Mouse (Mus musculus): Measurements from ENCODE around the gene H2-Ab1.

Gene H2-Ab1

DNA sequence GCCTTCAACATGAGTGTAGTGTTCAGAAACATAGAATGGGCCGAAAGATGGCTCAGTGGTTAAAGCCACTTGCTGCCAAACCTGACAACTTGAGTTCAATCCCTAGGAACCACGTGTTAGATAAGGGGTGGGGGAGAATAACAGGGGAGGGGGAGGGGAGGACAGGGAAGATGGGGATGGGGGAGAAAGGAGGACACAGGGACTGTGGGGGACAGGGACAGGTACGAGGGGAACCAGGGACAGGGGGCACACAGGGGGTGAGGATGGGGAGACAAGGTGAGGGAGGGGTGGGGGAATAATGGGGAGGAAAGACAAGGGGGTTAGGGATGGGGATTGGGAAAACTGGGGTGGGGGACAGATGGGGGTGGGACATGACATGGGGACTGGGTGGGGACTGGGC lies 17.1 kb upstream of the H2-Ab1 start:
- no peak for DNase-seq

DNA sequence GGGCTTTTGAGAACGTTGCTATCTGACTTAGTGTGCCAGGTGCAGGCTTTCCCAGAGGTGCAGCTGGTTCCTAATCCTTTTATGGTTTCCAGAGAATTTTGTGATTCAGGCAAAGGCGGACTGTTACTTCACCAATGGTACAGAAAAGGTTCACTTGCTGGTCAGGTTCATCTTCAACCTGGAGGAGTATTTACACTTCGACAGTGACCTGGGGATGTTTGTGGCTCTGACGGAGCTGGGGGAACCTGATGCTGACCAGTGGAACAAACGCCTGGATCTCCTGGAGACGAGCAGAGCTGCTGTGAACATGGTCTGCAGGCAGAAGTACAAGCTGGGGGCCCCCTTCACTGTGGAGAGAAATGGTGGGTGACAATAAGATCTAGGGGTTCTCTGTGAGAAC lies 16.6 kb upstream of the H2-Ab1 start:
- no peak for DNase-seq

- no peak for DNase-seq
Observed at GRCm38 (mm10) chr17:34244656-34245055, 12.8 kb upstream of the H2-Ab1 start.

- DNase-seq = no peak
Observed at GRCm38 (mm10) chr17:34247047-34247446, 10.4 kb upstream of the H2-Ab1 start.

DNA sequence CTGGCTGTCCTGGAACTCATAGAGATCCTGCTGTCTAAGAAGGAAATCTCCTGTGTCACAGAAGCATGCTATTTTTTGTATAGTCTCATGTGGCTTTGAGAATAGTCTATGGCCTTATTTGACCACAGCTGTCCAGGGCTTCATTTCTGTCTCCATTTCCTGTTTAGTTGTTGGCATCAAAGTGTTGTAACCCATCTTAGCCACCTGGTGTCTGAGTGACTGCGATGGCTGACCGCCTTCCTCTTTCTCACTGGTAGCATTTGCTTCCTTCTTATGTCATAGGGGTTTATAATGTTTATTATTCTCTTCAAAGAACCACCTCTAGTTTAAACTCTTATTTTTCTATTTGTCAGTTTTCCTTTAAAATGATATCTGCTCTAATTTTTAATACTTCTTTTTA lies 8.7 kb upstream of the H2-Ab1 start:
- no peak for DNase-seq

- DNase-seq = no peak
Observed at GRCm38 (mm10) chr17:34249361-34249760, 8.1 kb upstream of the H2-Ab1 start.

DNA sequence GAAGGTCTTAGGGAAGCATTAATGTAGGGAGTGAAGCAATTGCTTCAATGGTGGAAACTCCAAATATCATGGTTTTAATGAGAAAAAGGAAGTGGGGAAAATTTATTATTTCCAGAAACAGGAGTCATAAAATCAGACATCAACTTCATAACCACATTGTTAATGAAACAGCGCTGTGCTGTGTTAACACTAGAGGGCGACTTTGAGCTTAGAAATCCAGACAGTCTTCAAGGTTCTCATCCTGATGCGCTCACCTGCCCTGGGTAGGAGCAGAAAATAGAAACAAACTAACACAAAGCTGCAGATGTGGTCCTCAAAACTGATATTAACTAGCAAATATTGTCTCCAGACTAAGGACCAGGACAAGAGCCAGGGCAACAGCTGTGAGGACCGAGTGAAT lies 7.6 kb upstream of the H2-Ab1 start:
- peak; percentile 23 for DNase-seq

GRCm38 (mm10) chr17:34251666-34252065 lies 5.8 kb upstream of the H2-Ab1 start:
- no peak for DNase-seq

GRCm38 (mm10) chr17:34256501-34256900 lies 988 bp upstream of the H2-Ab1 start:
- no peak for DNase-seq

DNA sequence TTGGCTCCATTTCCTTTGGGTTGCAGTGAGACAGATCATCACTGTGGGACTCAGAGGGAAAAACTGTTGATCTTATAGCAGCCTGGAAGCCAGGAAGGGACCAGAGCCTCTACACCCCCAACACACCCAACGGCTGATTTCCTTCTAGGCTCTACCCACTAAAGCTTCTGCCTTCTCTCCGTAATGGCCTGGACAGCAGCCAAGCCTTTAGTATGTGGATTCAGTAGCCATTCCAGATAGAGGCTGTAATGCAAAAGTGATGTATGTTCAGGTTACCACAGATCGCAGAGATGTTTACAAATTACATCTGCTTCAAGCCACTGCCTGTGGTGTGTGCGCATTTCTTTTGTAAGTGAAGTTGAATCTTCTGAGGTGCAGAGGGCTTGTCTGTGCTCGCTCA lies 3.1 kb downstream of the H2-Ab1 start:
- no peak for DNase-seq

DNA sequence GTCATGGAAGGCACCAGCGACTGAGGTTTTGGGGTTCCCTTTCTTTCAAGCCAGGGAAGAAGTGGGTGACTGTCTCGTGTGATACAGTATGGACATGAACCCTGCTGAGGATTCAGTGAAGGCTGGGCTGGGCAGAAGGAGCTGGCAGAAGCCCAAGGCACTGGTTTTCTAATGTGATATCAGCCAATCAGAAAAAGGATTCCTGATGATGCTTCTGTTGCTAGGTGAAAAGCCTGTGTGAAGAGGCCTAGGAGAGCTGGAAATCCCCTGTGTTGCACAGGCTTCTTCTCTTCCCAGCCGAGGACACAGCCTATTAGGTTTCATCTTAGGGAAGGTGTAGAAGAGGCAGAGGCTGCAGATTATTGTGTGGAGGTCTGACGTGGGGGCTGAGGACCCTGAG lies 4.0 kb downstream of the H2-Ab1 start:
- DNase-seq = peak; percentile 19

DNA sequence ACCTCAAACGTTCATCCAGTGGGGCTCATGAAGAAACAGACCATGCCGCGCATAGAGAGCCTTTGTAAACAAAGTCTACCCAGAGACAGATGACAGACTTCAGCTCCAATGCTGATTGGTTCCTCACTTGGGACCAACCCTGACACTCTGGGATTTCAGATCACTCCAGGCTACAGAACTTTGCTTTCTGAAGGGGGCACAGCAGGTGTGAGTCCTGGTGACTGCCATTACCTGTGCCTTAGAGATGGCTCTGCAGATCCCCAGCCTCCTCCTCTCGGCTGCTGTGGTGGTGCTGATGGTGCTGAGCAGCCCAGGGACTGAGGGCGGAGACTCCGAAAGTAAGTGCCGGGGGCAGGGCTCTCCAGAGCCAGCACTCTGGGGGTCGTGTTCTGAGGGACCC lies 5.6 kb downstream of the H2-Ab1 start:
- peak; percentile 56 for DNase-seq

DNA sequence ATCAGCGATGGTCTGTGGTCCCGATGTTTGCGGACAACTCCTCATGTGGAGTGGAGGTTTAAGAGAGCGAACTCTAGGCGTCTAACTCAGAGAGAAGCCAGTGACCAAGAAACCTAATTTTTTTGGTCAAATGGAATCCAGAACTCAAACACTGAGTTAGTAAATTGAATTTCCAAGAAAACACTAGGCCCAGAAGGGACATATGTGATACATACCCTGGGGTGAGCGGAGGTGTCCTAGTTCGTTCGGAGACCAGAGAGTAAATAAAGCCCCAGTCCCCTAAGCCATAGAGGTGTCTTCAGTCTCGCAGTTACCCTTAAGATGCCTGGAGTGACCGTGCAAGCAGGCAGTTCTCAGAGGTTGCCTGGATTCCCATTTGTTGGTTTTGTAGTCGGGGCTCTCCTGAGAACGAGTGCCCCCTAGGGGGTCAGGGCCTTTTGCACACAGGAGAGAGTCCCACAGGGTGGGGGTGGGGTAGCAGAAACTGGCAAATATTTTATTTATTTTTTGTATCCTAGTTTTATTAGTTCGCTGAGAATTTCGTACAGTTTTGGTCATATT lies 6.4 kb downstream of the H2-Ab1 start:
- no peak for DNase-seq

GRCm38 (mm10) chr17:34264452-34265351 lies 7.2 kb downstream of the H2-Ab1 start:
- no peak for DNase-seq

GRCm38 (mm10) chr17:34268262-34268661 lies 10.8 kb downstream of the H2-Ab1 start:
- DNase-seq = no peak

DNA sequence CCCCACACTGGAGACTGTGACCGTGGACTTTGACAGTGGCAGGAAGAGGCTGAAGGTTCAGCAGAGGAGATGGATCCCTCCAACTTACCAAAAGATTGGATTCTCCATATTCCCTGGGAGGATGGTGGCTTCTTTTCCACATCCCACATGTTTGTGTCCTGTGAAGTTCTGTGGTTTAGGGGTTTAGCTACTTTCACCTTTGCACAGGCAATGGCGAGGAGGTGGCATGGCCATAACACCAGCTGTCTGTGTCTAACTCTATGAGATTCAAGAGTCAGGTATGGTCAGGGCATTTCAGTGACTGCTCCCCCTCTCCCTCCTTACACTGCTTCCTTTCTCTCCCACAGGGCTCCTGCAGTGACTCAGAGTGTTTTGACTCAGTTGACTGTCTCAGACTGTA lies 11.3 kb downstream of the H2-Ab1 start:
- no peak for DNase-seq

DNA sequence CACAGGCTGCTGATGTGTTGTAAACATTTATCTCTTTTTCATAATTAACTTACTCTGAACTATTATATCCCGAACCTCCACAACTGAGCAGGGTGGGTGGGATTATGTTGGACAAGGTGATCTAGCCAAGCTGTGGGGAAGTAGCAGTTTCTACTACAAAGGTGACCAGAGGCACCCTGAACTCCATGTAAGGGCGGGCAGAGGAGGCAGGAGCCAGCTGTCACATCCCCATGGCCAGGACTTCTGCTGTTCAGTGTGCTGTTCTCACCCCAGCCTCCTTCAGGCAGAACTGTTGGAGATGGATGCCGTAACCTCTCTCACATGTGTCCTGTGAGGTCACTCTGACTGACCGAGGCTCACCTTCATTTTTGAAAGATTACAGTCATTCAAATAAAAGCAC lies 12.3 kb downstream of the H2-Ab1 start:
- DNase-seq = no peak

- no peak for DNase-seq
Observed at GRCm38 (mm10) chr17:34270230-34270629, 12.7 kb downstream of the H2-Ab1 start.

- no peak for DNase-seq
Observed at GRCm38 (mm10) chr17:34270940-34271339, 13.5 kb downstream of the H2-Ab1 start.

- no peak for DNase-seq
Observed at GRCm38 (mm10) chr17:34272102-34272501, 14.6 kb downstream of the H2-Ab1 start.

DNA sequence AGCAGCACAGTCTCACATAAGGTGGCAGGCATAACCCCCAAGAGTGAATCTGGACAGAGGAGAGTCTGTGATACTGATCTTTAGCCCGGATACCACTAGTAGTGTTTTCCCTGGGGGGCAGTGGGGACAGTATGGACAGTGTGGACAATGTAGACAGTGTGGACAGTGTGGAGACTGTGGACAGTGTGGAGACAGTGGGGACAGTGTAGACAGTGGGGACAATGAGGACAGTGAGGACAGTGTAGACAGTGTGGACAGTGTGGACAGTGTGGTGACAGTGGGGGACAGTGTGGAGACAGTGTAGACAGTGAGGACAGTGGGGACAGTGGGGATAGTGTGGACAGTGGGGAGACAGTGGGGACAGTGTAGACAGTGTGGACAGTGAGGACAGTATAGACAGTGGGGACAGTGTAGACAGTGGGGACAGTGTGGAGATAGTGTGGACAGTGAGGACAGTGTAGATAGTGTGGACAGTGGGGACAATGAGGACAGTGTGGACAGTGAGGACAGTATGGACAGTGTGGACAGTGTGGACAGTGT lies 23.1 kb downstream of the H2-Ab1 start:
- DNase-seq = no peak

GRCm38 (mm10) chr17:34281836-34282235 lies 24.3 kb downstream of the H2-Ab1 start:
- DNase-seq = no peak

- no peak for DNase-seq
Observed at GRCm38 (mm10) chr17:34285371-34285770, 27.9 kb downstream of the H2-Ab1 start.

DNA sequence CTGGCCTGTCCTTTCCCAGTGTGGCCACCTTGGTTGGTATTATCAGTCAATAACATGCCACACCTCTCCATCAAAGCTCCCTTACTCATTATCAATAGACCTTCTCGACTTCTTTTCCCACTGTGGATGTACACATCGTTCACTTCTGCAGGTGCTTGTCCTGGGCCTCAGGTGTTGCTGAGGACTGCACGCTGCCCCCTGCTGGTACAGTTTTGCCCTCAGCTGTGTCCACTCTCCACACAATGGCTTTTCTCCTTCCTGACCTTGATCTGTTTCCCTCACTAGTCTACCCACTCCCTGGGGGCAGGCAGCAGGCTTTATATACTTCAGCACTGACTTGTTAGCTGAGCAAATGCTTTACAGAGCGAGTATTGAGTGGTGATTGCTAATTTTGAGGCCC lies 28.4 kb downstream of the H2-Ab1 start:
- DNase-seq = no peak

All from cerebellum, adult 8-10 months (tissue).